Mouse (Mus musculus): ENCODE results near the gene Sptbn1.

GRCm38 (mm10) chr11:30291155-30291554 lies 23.2 kb upstream of the Sptbn1 start:
- TF ChIP-seq CTCF (IDR thresholded peaks at IDR 0.05; ENCODE audit: low read depth, low read length) (no peak), GATA1 (IDR thresholded peaks at IDR 0.05; ENCODE audit: borderline replicate concordance, low read length) (no peak), TAL1 (conservative IDR thresholded peaks at IDR 0.05; ENCODE audit: low read depth, low read length) (no peak), GATA2 (IDR thresholded peaks at IDR 0.05; ENCODE audit: borderline replicate concordance, low read depth, low read length) (no peak), POLR2AphosphoS5 (IDR thresholded peaks at IDR 0.05; ENCODE audit: insufficient replicate concordance, low read depth, low read length) (no peak)

Measured in G1E (cell line).